Mouse (Mus musculus) brain, embryonic 14.5 days (tissue): ENCODE measurements around the gene Gm2115. TPM values are rescaled to one million over a fixed set of nuclear protein-coding genes. Genes with fewer than 3 reads are reported as not detected.

Source experiments
- DNase-seq: peaks from one replicate; pipeline ENCODE4 v3.0.0-alpha.2; 2011; ENCODE audit warnings: low read depth
- CTCF ChIP-seq: fragments of 200-500 bp; IDR thresholded peaks from 2 replicates; pipeline ENCODE4 v1.5.1; 2012; ENCODE audit warnings: inconsistent platforms, mild to moderate bottlenecking, moderate library complexity, borderline replicate concordance; ENCODE audit not compliant: insufficient read depth, insufficient read length; ENCODE audit errors: extremely low read depth
- POLR2A ChIP-seq: fragments of 200-500 bp; IDR thresholded peaks from 2 replicates; pipeline ENCODE4 v1.6.1; 2012; ENCODE audit warnings: mild to moderate bottlenecking, inconsistent platforms, borderline replicate concordance; ENCODE audit not compliant: poor library complexity, insufficient read depth, insufficient read length, severe bottlenecking; ENCODE audit errors: extremely low read depth
- polyA plus RNA-seq: library from polyadenylated mRNA; depleted of rRNA; stranded (reverse); fragments of >200 nt; gene quantifications from 2 replicates; pipeline ENCODE4 v1.2.3, GENCODE M21; 2012; rRNA removed

Gm2115 gene
- polyA plus RNA-seq, 1 experiment, result 1.1 TPM

DNA sequence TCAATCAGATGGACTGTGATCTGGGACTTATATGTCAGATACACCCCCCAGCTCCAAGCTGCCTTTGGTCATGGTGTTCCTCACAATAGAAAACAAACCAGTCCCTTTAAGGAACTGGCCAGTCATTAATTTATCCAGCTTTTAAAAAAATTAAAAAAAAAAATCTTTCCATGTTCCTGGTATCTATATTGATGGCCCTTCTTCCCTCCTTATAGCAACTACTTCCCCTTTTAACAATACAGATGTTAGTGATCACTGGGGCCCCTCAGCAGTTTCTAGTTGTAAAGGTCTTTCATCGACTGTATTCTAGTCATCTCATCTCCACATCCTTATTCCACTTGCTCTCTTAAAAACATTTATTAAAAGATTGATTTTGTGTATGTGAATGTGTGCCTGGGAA is 82.9 kb downstream of the Gm2115 start:
- no peak for DNase-seq
- TF ChIP-seq CTCF (no peak), POLR2A (no peak)

GRCm38 (mm10) chr7:84612445-84612844 is 83.7 kb downstream of the Gm2115 start:
- TF ChIP-seq POLR2A, result no peak
- TF ChIP-seq CTCF, result no peak
- no peak for DNase-seq

- DNase-seq, result no peak
These were observed 90.2 kb downstream of the Gm2115 start for GRCm38 (mm10) chr7:84618951-84619350.

GRCm38 (mm10) chr7:84620956-84621355 is 92.2 kb downstream of the Gm2115 start:
- no peak for DNase-seq
- no peak for TF ChIP-seq CTCF
- no peak for TF ChIP-seq POLR2A

More at GRCm38 (mm10) chr7:84618951-84619350, 90.2 kb downstream of the Gm2115 start:
- TF ChIP-seq POLR2A (no peak), CTCF (no peak)

- no peak for TF ChIP-seq CTCF
- TF ChIP-seq POLR2A, result no peak
- DNase-seq, result no peak
These were observed 95.0 kb downstream of the Gm2115 start for GRCm38 (mm10) chr7:84623718-84624117.

GRCm38 (mm10) chr7:84631878-84632277 is 103.1 kb downstream of the Gm2115 start:
- DNase-seq, result no peak
- TF ChIP-seq POLR2A (no peak), CTCF (no peak)

Other genes with a start within 250 kb of the Gm2115 start
- gene Arnt2, start 118.8 kb upstream of the Gm2115 start, polyA plus RNA-seq, result 172 and 207 TPM in 2 replicates
- 13.3 and 16.4 TPM in 2 replicates for gene Fah, start 77.8 kb downstream of the Gm2115 start, polyA plus RNA-seq
- 127 and 173 TPM in 2 replicates for gene Zfand6, start 161.0 kb downstream of the Gm2115 start, polyA plus RNA-seq